Mouse (Mus musculus): ENCODE measurements around the gene Gstm1. TPM values are rescaled to one million over a fixed set of nuclear protein-coding genes. Genes with fewer than 3 reads are reported as not detected.
"Not testable (repeated sequence)": the region's sequence is repeated elsewhere in the genome, so short reads cannot be mapped to it uniquely, and the experiment has no call there.

The Gstm1 gene
- total and polyA plus RNA-seq, 2 experiments from 2014 or later: 142 to 293 TPM

DNA sequence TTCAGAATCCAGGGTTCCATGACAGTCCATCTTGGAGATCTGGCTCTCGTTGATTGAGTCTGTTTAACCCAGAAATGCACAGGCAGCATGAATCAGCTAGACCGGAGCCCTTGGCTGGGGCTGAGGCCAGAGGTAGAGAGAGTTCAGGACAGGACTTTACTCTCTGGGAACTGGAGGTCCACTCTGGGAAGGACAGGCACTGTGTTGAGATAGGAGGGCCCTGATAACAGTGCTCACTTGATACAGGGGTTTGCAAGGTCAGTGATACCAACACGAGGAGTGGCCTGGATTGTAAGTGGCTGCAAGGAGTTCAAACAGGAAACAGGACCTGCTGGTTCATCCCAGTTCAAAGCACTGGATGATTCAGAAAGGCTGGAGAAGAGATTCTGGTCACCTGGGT is 40.1 kb downstream of the Gstm1 start:
- 81% methylated on average over 3 of the region's 3 CpGs for WGBS
- DNase-seq (ENCODE audit: low spot score) (no peak), ATAC-seq (ENCODE audit: low FRiP score) (no peak)
- Histone ChIP-seq H3K36me3 (ENCODE audit: insufficient read depth, low read length) (no peaks in the 10 kb centered on the region), H3K4me3 (ENCODE audit: low read depth, low read length) (no peak overlapping the region), H3K27ac (ENCODE audit: low read depth, low read length) (no peak overlapping the region), H3K4me2 (ENCODE audit: low read depth, low read length, poor library complexity, severe bottlenecking) (no peak overlapping the region), H3K27me3 (ENCODE audit: insufficient read depth, low read length) (no peaks in the 10 kb centered on the region), H3K4me1 (ENCODE audit: insufficient read depth, low read length) (no peaks in the 10 kb centered on the region), H3K9ac (replicated peaks; ENCODE audit: low read length, poor library complexity, severe bottlenecking) (no peak overlapping the region), H3K9me3 (ENCODE audit: low read length) (no peaks in the 10 kb centered on the region)
- TF ChIP-seq CTCF (IDR thresholded peaks at IDR 0.05): no peak

DNA sequence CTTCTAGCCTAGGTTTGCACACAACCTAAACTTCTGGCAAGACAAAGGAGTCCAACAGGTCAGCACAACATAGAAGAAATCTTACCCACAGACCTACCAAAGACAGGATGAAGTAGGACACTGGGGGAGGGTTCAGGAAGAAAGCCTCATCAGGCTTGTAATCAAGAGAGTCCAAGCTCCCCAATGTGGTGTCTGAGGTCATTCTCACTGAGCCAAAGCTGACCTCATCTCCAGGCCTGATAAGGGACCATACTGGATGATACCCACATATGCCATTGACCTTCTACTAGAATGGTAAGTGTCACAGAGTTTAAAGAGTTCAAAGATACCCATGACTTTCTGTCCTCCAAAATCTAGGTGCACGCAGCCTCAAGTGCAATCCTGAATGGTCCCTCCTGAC is 43.5 kb downstream of the Gstm1 start:
- H3K27ac ChIP-seq (ENCODE audit: low read depth, low read length): no peak overlapping the region
- TF ChIP-seq CTCF (IDR thresholded peaks at IDR 0.05): no peak
- H3K36me3 ChIP-seq (ENCODE audit: insufficient read depth, low read length): no peaks in the 10 kb centered on the region
- DNase-seq (ENCODE audit: low spot score) (no peak), ATAC-seq (ENCODE audit: low FRiP score) (no peak)
- no peaks in the 10 kb centered on the region for H3K9me3 ChIP-seq (ENCODE audit: low read length)
- no peaks in the 10 kb centered on the region for H3K27me3 ChIP-seq (ENCODE audit: insufficient read depth, low read length)
- H3K4me2 ChIP-seq (ENCODE audit: low read depth, low read length, poor library complexity, severe bottlenecking): no peak overlapping the region
- H3K4me3 ChIP-seq (ENCODE audit: low read depth, low read length): no peak overlapping the region
- no peaks in the 10 kb centered on the region for H3K4me1 ChIP-seq (ENCODE audit: insufficient read depth, low read length)
- 96% methylated on average over 1 of the region's 1 CpGs for WGBS
- no peak overlapping the region for H3K9ac ChIP-seq (replicated peaks; ENCODE audit: low read length, poor library complexity, severe bottlenecking)

DNA sequence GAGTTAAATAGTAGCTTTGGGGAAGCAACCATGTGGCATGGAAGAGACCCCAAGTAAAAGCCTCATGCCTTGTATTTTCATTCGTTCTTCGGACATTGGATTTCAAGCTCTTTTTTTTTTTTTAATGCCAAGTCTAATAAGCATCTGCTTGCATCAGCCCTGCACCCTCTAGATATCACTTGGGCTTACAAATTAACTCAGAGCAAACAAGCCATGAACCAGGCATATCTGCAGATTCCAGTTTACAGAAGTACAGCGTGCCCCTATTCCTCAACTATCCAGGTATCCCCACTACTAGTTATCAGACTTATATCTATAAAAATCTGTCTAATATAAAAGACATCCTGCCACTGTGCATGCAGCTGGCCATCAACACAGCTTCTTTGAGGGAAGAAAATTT is 45.7 kb downstream of the Gstm1 start:
- Histone ChIP-seq H3K4me3 (ENCODE audit: low read depth, low read length) (no peak overlapping the region), H3K27ac (ENCODE audit: low read depth, low read length) (no peak overlapping the region), H3K36me3 (ENCODE audit: insufficient read depth, low read length) (no peaks in the 10 kb centered on the region), H3K9ac (replicated peaks; ENCODE audit: low read length, poor library complexity, severe bottlenecking) (no peak overlapping the region), H3K4me2 (ENCODE audit: low read depth, low read length, poor library complexity, severe bottlenecking) (no peak overlapping the region), H3K27me3 (ENCODE audit: insufficient read depth, low read length) (no peaks in the 10 kb centered on the region), H3K4me1 (ENCODE audit: insufficient read depth, low read length) (no peaks in the 10 kb centered on the region), H3K9me3 (ENCODE audit: low read length) (no peaks in the 10 kb centered on the region)
- 91% methylated on average over 3 of the region's 3 CpGs for WGBS
- DNase-seq (ENCODE audit: low spot score): no peak
- TF ChIP-seq CTCF (IDR thresholded peaks at IDR 0.05): no peak
- no peak for ATAC-seq (ENCODE audit: low FRiP score)

DNA sequence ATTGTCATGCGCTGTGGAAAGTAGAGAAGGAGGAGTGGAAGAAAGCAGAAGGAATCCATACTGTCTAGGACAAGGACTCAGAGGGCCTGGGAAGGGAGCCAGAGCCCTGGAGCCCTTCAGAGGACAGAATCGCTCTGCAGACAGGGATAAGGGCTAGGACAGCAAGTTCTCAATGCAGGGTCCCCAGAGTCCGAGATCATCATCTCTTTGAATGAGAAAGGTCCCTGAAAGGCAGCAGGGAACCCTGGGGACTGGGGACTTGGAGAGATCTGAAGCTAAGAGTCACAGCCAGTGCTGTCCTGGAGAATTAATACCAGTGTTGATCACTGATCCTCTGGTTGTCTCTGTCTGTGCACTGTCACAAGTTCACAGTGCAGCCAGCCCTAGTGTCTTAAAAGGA is 46.7 kb downstream of the Gstm1 start:
- not testable (repeated sequence) for H3K4me3 ChIP-seq (ENCODE audit: low read depth, low read length); H3K36me3 ChIP-seq (ENCODE audit: insufficient read depth, low read length); H3K4me2 ChIP-seq (ENCODE audit: low read depth, low read length, poor library complexity, severe bottlenecking); ATAC-seq (ENCODE audit: low FRiP score); H3K27me3 ChIP-seq (ENCODE audit: insufficient read depth, low read length); DNase-seq (ENCODE audit: low spot score); H3K9me3 ChIP-seq (ENCODE audit: low read length); H3K9ac ChIP-seq (replicated peaks; ENCODE audit: low read length, poor library complexity, severe bottlenecking); H3K27ac ChIP-seq (ENCODE audit: low read depth, low read length); H3K4me1 ChIP-seq (ENCODE audit: insufficient read depth, low read length)
- WGBS: 52% methylated on average over 3 of the region's 3 CpGs

DNA sequence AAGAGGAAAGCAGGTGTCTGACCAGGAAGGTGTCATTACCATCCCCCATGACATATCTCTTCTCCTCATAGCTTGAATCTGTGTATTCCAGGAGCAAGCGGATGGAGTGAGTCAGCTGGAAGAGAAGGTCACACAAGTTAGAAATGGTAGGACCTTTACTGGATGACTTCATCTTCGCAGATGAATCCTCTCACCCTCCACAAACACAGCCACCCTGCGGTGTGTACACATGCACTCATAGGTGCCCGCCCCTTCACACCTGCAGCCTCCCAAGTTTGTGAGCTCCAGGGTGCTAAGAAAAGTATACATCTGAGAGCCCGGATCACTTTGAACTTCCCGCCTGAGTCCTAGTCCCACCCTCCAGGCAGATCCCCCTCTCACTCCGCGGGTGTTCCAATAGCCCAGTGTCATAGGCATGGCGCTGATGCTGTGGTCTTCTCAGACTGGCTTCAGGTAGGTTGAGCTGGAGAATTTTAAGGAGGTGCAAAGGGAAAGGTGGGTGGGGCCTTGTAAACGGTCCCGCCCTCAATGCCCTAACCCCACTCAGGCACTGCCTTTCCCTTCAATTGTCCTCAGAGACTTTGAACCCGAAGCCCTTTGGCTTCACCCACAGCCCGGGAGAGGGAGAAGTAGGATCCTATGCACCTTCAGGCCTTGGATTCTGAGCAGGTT is 48.9 kb downstream of the Gstm1 start, which contains the start of gene Gstm3:
Gene Gstm3, minus strand, starts transcription at position 560 of the 672 bp plus-strand sequence.
- H3K27ac ChIP-seq (ENCODE audit: low read depth, low read length): no peak within 1 kb of the TSS
- no peak for TF ChIP-seq CTCF (IDR thresholded peaks at IDR 0.05)

DNA sequence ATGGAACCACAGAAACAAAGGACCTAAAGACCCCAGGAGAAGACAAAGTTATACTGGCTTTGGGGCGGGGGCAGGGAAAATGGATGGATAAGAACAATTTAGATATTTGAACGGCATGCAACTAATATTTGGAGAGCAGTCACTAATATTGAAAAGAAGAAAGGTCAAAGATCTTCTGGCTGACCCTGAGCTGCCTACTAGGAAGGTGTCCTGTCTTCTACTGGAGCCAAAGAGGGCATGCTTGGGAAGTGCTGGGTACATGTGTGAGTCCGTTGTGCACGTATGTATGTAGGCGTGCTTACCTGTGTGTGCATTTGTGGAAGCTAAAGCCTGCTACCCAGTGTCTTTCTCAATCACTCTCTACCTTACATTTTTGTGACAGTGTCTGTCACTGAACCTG is 51.1 kb downstream of the Gstm1 start:
- no peak overlapping the region for H3K9ac ChIP-seq (replicated peaks; ENCODE audit: low read length, poor library complexity, severe bottlenecking)
- H3K4me3 ChIP-seq (ENCODE audit: low read depth, low read length): no peak overlapping the region
- no peaks in the 10 kb centered on the region for H3K9me3 ChIP-seq (ENCODE audit: low read length)
- no peak for TF ChIP-seq CTCF (IDR thresholded peaks at IDR 0.05)
- WGBS: over 99% methylated on average over 5 of the region's 5 CpGs
- DNase-seq (ENCODE audit: low spot score) (no peak), ATAC-seq (ENCODE audit: low FRiP score) (no peak)
- no peak overlapping the region for H3K4me2 ChIP-seq (ENCODE audit: low read depth, low read length, poor library complexity, severe bottlenecking)
- no peak overlapping the region for H3K27ac ChIP-seq (ENCODE audit: low read depth, low read length)
- no peaks in the 10 kb centered on the region; the same call in 1 of the 2 replicates for H3K36me3 ChIP-seq (ENCODE audit: insufficient read depth, low read length)
- no peaks in the 10 kb centered on the region for H3K4me1 ChIP-seq (ENCODE audit: insufficient read depth, low read length)
- no peaks in the 10 kb centered on the region for H3K27me3 ChIP-seq (ENCODE audit: insufficient read depth, low read length)

More for the DNA sequence above, 48.9 kb downstream of the Gstm1 start, which contains the start of gene Gstm3:
- DNase-seq (ENCODE audit: low spot score): no peak
- Histone ChIP-seq H3K4me1 (ENCODE audit: insufficient read depth, low read length) (no peaks in the 10 kb centered on the region), H3K4me3 (ENCODE audit: low read depth, low read length) (no peak within 1 kb of the TSS), H3K9me3 (ENCODE audit: low read length) (no peaks in the 10 kb centered on the region), H3K9ac (replicated peaks; ENCODE audit: low read length, poor library complexity, severe bottlenecking) (no peak within 1 kb of the TSS), H3K27me3 (ENCODE audit: insufficient read depth, low read length) (no peaks in the 10 kb centered on the region), H3K4me2 (ENCODE audit: low read depth, low read length, poor library complexity, severe bottlenecking) (no peak within 1 kb of the TSS), H3K36me3 (ENCODE audit: insufficient read depth, low read length) (no peaks in the 10 kb centered on the region; the same call in 1 of the 2 replicates)
- ATAC-seq (ENCODE audit: low FRiP score): no peak
- WGBS: 73% methylated on average over 13 of the region's 13 CpGs
